Mouse (Mus musculus) brown adipose tissue, adult 24 weeks (tissue): ENCODE results near the gene Scamp2. TPM values are rescaled to one million over a fixed set of nuclear protein-coding genes. Genes with fewer than 3 reads are reported as not detected.

ENCODE experiments used
- H3K27ac ChIP-seq: fragments of 200-500 bp; replicated peaks from 2 replicates; pipeline ENCODE4 v1.5.1; 2012; ENCODE audit warnings: low read depth, mild to moderate bottlenecking, low read length
- H3K4me1 ChIP-seq: fragments of 200-500 bp; 2 replicates; pipeline ENCODE4 v1.6.1; 2012; ENCODE audit warnings: low read length, mixed read lengths; ENCODE audit not compliant: control insufficient read depth, insufficient read depth, insufficient read length
- H3K4me3 ChIP-seq: fragments of 200-500 bp; 2 replicates; pipeline ENCODE4 v1.5.1; 2012; ENCODE audit warnings: low read depth, mild to moderate bottlenecking, low read length, moderate library complexity; ENCODE audit not compliant: insufficient read depth
- polyA plus RNA-seq: library from polyadenylated mRNA; stranded (reverse); fragments of >200 nt; gene quantifications from 2 replicates; pipeline ENCODE4 v1.2.4, GENCODE M21; 2012; ENCODE audit not compliant: missing spikeins, insufficient read depth, insufficient read length

Scamp2 gene
- polyA plus RNA-seq, 1 experiment, result 17.1 TPM

GRCm38 (mm10) chr9:57620674-57621073 is 59.9 kb downstream of the Scamp2 start, which contains the start of gene Lman1l:
TSS of gene Lman1l (minus strand) at chr9:57620774.
- Histone ChIP-seq H3K4me1 (no peaks in the 10 kb centered on the region), H3K4me3 (no peak within 1 kb of the TSS), H3K27ac (no peak within 1 kb of the TSS)

DNA sequence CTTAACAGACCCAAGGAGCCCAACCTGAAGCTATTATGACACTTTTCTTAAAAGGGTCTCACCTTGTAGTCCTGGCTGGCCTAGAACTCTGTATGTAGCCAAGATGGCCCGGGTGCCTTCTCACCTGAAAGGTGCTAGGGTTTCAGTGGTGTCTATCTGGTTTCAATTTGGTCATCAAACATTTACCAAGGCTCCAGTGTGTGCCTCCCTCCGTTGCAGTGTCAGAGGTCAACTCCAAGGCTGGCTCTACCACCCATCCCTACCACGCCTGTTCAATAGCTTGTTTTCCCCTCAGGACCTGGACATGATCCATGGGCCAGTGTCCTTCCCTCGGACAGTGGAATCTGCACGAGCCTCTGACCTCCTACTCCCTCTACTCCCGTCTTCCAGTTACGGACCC is 63.6 kb downstream of the Scamp2 start:
- H3K4me1 ChIP-seq, result no peaks in the 10 kb centered on the region
- no peak overlapping the region for H3K27ac ChIP-seq
- no peak overlapping the region for H3K4me3 ChIP-seq

GRCm38 (mm10) chr9:57625674-57626500 is 65.1 kb downstream of the Scamp2 start:
- Histone ChIP-seq H3K4me1 (no peaks in the 10 kb centered on the region), H3K27ac (no peak overlapping the region), H3K4me3 (no peak overlapping the region)

GRCm38 (mm10) chr9:57627191-57627590 is 66.4 kb downstream of the Scamp2 start:
- H3K4me3 ChIP-seq, result no peak overlapping the region

DNA sequence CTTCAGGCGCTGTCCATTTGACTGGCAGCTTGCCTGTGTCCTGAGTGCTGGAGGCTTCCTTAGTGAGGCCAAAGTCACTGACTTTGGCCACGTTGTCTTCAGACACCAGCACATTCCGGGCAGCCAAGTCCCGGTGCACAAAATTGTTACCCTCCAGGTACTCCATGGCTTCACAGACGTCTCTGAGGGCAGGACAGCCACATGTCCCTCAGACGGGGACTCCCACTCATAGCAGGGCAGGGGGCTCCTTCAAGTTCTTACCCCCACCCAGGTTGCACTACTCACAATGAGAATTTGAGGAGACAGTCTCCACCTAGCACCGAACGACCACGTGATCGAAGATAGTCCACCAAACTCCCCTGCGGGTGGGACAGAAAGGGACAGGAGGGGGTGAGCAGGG is 67.1 kb downstream of the Scamp2 start:
- H3K4me3 ChIP-seq, result no peak overlapping the region

More at GRCm38 (mm10) chr9:57627191-57627590, 66.4 kb downstream of the Scamp2 start:
- no peaks in the 10 kb centered on the region for H3K4me1 ChIP-seq
- H3K27ac ChIP-seq, result no peak overlapping the region

GRCm38 (mm10) chr9:57628717-57629116 is 68.0 kb downstream of the Scamp2 start:
- Histone ChIP-seq H3K4me3 (no peak overlapping the region), H3K27ac (no peak overlapping the region), H3K4me1 (no peaks in the 10 kb centered on the region)

More for the DNA sequence above, 67.1 kb downstream of the Scamp2 start:
- H3K27ac ChIP-seq, result no peak overlapping the region
- no peaks in the 10 kb centered on the region for H3K4me1 ChIP-seq

- Histone ChIP-seq H3K4me3 (no peak overlapping the region), H3K27ac (no peak overlapping the region), H3K4me1 (no peaks in the 10 kb centered on the region)
Measured at GRCm38 (mm10) chr9:57629118-57629874, 68.6 kb downstream of the Scamp2 start.

DNA sequence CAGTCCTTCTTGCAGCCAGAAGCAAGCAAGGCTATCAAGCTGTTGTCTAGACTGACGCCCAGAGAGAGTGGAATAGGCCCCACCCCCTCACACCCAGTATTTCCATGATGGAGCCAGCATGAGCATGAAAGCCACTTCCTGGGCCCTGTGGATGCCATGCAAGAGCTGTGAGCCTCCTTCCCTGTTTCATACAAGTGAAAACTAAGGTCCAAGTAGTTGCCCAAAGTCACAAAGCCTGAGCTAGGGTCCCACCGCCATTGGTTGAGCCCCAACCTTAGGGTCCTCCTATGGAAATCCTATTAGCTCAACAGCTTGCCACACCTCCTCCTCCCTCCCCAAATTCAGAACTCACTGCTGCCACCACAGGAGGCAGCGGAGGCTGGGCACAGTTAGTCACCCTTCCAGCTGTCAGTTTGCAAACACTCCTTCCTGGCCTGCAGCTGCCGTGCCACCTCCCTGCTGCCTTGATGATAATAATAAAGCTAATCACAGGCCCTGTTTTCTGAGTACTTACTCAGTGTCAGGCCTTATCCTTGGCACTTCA is 72.8 kb downstream of the Scamp2 start:
- peaks cover 16% of the 10 kb centered on the region for H3K4me1 ChIP-seq
- H3K4me3 ChIP-seq, result no peak overlapping the region
- H3K27ac ChIP-seq, result no peak overlapping the region

- Histone ChIP-seq H3K4me1 (peaks cover 46% of the 10 kb centered on the region), H3K4me3 (no peak overlapping the region), H3K27ac (peak overlapping the region; percentile 49; the same call in 1 of the 2 replicates)
Measured at GRCm38 (mm10) chr9:57637272-57637671, 76.5 kb downstream of the Scamp2 start.

- H3K4me3 ChIP-seq, result no peak overlapping the region
- H3K27ac ChIP-seq, result peak overlapping the region; percentile 72
- peaks cover 46% of the 10 kb centered on the region for H3K4me1 ChIP-seq
Measured at GRCm38 (mm10) chr9:57637741-57638322, 77.1 kb downstream of the Scamp2 start.

Other genes with a start within 250 kb of the Scamp2 start
- gene Ppcdc, start 120.8 kb upstream of the Scamp2 start, polyA plus RNA-seq, result 16.5 and 22.5 TPM in 2 replicates
- 5.2 and 5.5 TPM in 2 replicates for gene Scamp5, start 92.9 kb upstream of the Scamp2 start, polyA plus RNA-seq
- not detected in 2 replicates for gene Rpp25, start 56.9 kb upstream of the Scamp2 start, polyA plus RNA-seq
- gene Cox5a, start 39.7 kb upstream of the Scamp2 start, polyA plus RNA-seq, result 2,595 and 2,603 TPM in 2 replicates
- gene Fam219b, start 23.4 kb upstream of the Scamp2 start, polyA plus RNA-seq, result 6.2 and 7.2 TPM in 2 replicates
- 15.3 and 17.6 TPM in 2 replicates for gene Mpi, start 8.2 kb upstream of the Scamp2 start, polyA plus RNA-seq
- gene Ulk3, start 28.5 kb downstream of the Scamp2 start, polyA plus RNA-seq, result 3.6 and 5.1 TPM in 2 replicates
- gene Cplx3, start 45.3 kb downstream of the Scamp2 start, polyA plus RNA-seq, result not detected in 2 replicates
- gene Lman1l, start 59.8 kb downstream of the Scamp2 start, polyA plus RNA-seq, result not detected in 2 replicates
- gene Csk, start 92.7 kb downstream of the Scamp2 start, polyA plus RNA-seq, result 16.3 and 16.8 TPM in 2 replicates
- not detected in 2 replicates for gene Cyp1a2, start 122.8 kb downstream of the Scamp2 start, polyA plus RNA-seq
- gene Cyp1a1, start 127.0 kb downstream of the Scamp2 start, polyA plus RNA-seq, result 2.6 and 4.5 TPM in 2 replicates
- gene Edc3, start 147.6 kb downstream of the Scamp2 start, polyA plus RNA-seq, result 4.4 and 5.7 TPM in 2 replicates
- gene Clk3, start 204.9 kb downstream of the Scamp2 start, polyA plus RNA-seq, result 22.3 and 26.6 TPM in 2 replicates